24 mouse cellular contexts compared by ENCODE assay signal in the genomic region with DNA sequence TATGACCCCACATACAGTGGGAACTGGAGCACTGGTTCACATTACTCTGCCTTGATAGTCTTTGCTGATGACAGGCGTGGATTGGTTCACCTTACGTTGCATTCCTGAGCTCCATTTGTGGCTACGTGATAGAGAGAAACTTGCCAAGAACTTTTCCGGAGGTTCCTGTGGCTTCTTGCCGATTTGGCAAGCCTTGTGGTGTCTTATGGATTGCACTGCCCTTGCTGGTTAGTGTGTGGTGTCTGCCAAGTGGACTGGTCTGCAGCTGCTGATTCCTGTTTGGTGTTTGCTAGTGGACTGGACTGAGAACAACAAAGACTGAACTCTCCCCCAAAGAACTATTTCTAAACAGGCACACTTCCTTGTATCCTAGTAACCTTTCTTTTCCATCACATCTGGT. TPM values are rescaled to one million over a fixed set of nuclear protein-coding genes. Genes with fewer than 3 reads are reported as not detected.
"Had no signal": no experiment of that assay in that cellular context is flagged by ENCODE, and none has a peak within 500 bp of the region (broad histone marks: within the 10 kb centered on the region; RNA-seq: fewer than 3 reads in every experiment).

No protein-coding gene starts in this region.

- H3K9me3 ChIP-seq: liver, embryonic 15.5 days; lung, embryonic 15.5 days; midbrain, embryonic 13.5 days; neural tube, embryonic 13.5 days; neural tube, embryonic 15.5 days; stomach, embryonic 15.5 days had no signal

- DNase-seq: liver, postnatal 0 days; lung, adult 2 months; lung, postnatal 14 days; lung, postnatal 36 days; retina, postnatal 1 day; right cerebral cortex, adult 18-20 months; right cerebral cortex, postnatal 14 days; thymus, adult 2 months; thymus, postnatal 14 days; thymus, postnatal 36 days had no signal

- H3K36me3 ChIP-seq: liver, embryonic 15.5 days; lung, embryonic 15.5 days; midbrain, embryonic 13.5 days; neural tube, embryonic 13.5 days; neural tube, embryonic 15.5 days; stomach, embryonic 15.5 days had no signal

- H3K4me1 ChIP-seq: lung, embryonic 15.5 days; midbrain, embryonic 13.5 days had no signal

- H3K4me2 ChIP-seq: liver, embryonic 15.5 days; lung, embryonic 15.5 days; midbrain, embryonic 11.5 days; midbrain, embryonic 13.5 days; neural tube, embryonic 13.5 days; neural tube, embryonic 15.5 days; stomach, embryonic 15.5 days had no signal

- ATAC-seq: liver, postnatal 0 days; lung, postnatal 0 days; midbrain, embryonic 13.5 days; midbrain, embryonic 16.5 days had no signal

- H3K27ac ChIP-seq: liver, embryonic 15.5 days; lung, embryonic 15.5 days; macrophage; midbrain, embryonic 13.5 days; neural tube, embryonic 13.5 days; neural tube, embryonic 15.5 days; stomach, embryonic 15.5 days; stomach, postnatal 0 days had no signal

- H3K4me3 ChIP-seq: liver, embryonic 15.5 days; lung, embryonic 15.5 days; megakaryocyte, embryonic 14.5 days; midbrain, embryonic 13.5 days; myocyte; neural tube, embryonic 13.5 days; neural tube, embryonic 15.5 days; stomach, embryonic 15.5 days had no signal

- H3K9ac ChIP-seq: liver, embryonic 15.5 days; liver, postnatal 0 days; lung, embryonic 15.5 days; midbrain, embryonic 13.5 days; neural tube, embryonic 13.5 days; neural tube, embryonic 15.5 days; stomach, embryonic 15.5 days had no signal

RNA-seq across cellular contexts. Expression of a gene that starts 39.9 kb away (rescaled TPM):
- polyA plus RNA-seq: liver, embryonic 15.5 days; liver, postnatal 0 days; lung, adult 2 months; lung, embryonic 15.5 days; lung, postnatal 0 days; macrophage; myocyte; spleen, adult 2 months had no signal
